Mouse (Mus musculus) neutrophil, adult 65 days (primary cell): ENCODE measurements around the gene Cfap100. TPM values are rescaled to one million over a fixed set of nuclear protein-coding genes. Genes with fewer than 3 reads are reported as not detected.

Experiments
- total RNA-seq: library from RNA; stranded (reverse); gene quantifications from 2 replicates; pipeline ENCODE4 v1.2.4, GENCODE M21; 2023

The Cfap100 gene
- total RNA-seq = not detected in 2 replicates

GRCm38 (mm10) chr6:90428380-90428974 is at the start of gene Cfap100:
Gene Cfap100, minus strand, starts transcription at chr6:90428797.

GRCm38 (mm10) chr6:90462181-90462706 is 33.6 kb upstream of the Cfap100 start, which contains the start of gene Klf15:
Gene Klf15, plus strand, starts transcription at chr6:90462576.

DNA sequence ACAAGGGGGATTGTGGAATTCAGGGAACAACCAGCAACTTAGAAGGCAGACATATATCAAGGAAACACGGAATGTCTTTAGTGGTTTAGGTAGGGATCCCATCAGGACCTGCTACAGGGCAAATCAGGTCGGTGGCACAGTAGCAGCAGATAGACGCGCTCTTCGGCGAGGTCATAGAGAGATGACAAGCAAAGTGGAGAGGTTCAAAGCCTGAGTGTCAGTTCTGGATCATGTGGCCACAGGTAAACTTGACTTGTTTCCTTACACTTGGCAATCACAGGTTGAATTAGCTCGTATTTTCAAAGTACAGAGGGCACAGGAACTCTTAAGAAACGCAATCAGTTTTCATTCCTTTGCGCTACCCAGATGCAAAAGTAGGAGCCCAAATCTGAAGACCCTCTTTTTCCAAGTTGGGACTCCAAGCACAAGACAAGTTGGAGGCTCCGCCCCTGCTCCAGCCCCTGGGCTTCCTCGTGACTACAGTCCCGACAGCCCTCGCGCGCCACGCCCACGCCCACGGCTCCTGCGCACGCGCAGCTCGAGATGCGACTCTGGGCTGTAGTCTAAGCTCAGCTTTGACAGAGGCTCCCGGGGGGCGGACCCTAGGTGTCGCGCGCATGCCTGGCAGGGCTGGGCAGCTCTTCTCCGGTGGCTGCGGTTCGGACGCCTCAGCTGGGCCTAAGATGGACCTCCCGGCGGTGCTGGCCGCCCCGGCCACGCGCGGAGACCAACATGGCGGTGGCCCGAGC is 59.4 kb downstream of the Cfap100 start, which contains the start of gene Zxdc:
Gene Zxdc (plus strand): TSS at position 517 of the 749 bp plus-strand sequence.

Other genes with a start within 250 kb of the Cfap100 start
- not detected in 2 replicates for gene V1ra8, start 226.0 kb downstream of the Cfap100 start, total RNA-seq
- not detected in 2 replicates for gene Vmn1r53, start 204.4 kb downstream of the Cfap100 start, total RNA-seq
- gene Vmn1r54, start 182.5 kb downstream of the Cfap100 start, total RNA-seq = not detected in 2 replicates
- not detected in 2 replicates for gene BC048671, start 127.6 kb downstream of the Cfap100 start, total RNA-seq
- 29.0 and 35.1 TPM in 2 replicates for gene Chst13, start 103.6 kb downstream of the Cfap100 start, total RNA-seq
- gene Uroc1, start 95.5 kb downstream of the Cfap100 start, total RNA-seq = not detected in 2 replicates
- gene Zxdc, start 59.3 kb downstream of the Cfap100 start, total RNA-seq = 49.1 and 64.8 TPM in 2 replicates
- gene Klf15, start 33.8 kb upstream of the Cfap100 start, total RNA-seq = not detected in 2 replicates
- gene Aldh1l1, start 57.6 kb upstream of the Cfap100 start, total RNA-seq = 0.79 TPM in 1 of 2 replicates, not detected in the other
- gene Slc41a3, start 175.9 kb upstream of the Cfap100 start, total RNA-seq = 18.2 and 21.5 TPM in 2 replicates